Mouse (Mus musculus) layer of hippocampus, postnatal 25 days (tissue): Measurements from ENCODE around the gene Setdb1. TPM values are rescaled to one million over a fixed set of nuclear protein-coding genes. Genes with fewer than 3 reads are reported as not detected.

ENCODE experiments used
- DNase-seq, 2 experiments: peaks; one replicate each; pipeline ENCODE4 v3.0.0; 2022; ENCODE audit warnings: mixed read lengths in 2 of 2, low spot score in 1 of 2; ENCODE audit errors: extremely low spot score in 1 of 2
- total RNA-seq, 2 experiments: library from RNA; stranded (reverse); gene quantifications; 2 replicates each; pipeline ENCODE4 v1.2.3; 2021

The Setdb1 gene
- total RNA-seq, 2 experiments from 2014 or later: 34.3 to 39.4 TPM

DNA sequence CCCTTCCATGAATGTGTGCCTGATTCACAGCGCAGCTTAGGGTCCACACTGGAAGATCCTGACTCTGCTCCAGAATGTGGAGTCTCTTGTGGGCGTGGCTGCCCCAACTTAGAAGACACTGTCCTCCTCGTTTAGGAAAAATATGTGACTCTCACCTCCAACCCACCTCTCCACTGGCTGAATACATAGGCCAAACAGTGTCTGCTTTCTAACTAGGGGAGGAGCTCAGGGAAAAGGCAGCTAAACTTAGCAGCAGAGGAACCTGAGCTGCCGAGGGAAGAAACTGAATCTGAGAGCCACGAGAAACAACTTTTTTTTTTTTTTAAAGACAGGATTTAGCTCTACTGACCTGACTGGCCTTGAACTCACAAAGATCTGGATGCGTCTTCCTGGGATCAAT, 81.8 kb downstream of the Setdb1 start:
- no peak for DNase-seq

- no peak for DNase-seq
Measured at GRCm38 (mm10) chr3:95274453-95274852, 82.5 kb downstream of the Setdb1 start.

Other genes starting within 250 kb of the Setdb1 start
- 10 to 100 TPM; 46.2 to 50.3 TPM for gene Vps72, start 246.2 kb downstream of the Setdb1 start, total RNA-seq
- under 1 TPM; 0.76 to 0.94 TPM for gene Tmod4, start 232.7 kb downstream of the Setdb1 start, total RNA-seq
- gene Scnm1, start 223.2 kb downstream of the Setdb1 start, total RNA-seq: 10 to 100 TPM; 43.1 to 48.2 TPM
- gene Lysmd1, start 223.1 kb downstream of the Setdb1 start, total RNA-seq: 10 to 100 TPM; 16.5 to 18.4 TPM
- 1 to 10 TPM; 2.1 to 3.1 TPM for gene Tnfaip8l2, start 214.8 kb downstream of the Setdb1 start, total RNA-seq
- gene Sema6c, start 196.7 kb downstream of the Setdb1 start, total RNA-seq: 10 to 100 TPM; 35.1 to 41.9 TPM
- gene Gabpb2, start 139.3 kb downstream of the Setdb1 start, total RNA-seq: 10 to 100 TPM; 10.9 to 15.1 TPM
- gene Cdc42se1, start 128.5 kb downstream of the Setdb1 start, total RNA-seq: 10 to 100 TPM; 73.5 to 83.9 TPM
- gene Mllt11, start 125.0 kb downstream of the Setdb1 start, total RNA-seq: 100 to 1,000 TPM; 350 to 366 TPM
- gene Gm128, start 115.6 kb downstream of the Setdb1 start, total RNA-seq: under 1 TPM in 1 of 2 experiments, not detected in 1; 0.12 TPM
- gene Bnipl, start 106.0 kb downstream of the Setdb1 start, total RNA-seq: under 1 TPM; 0.22 to 0.52 TPM
- gene Mindy1, start 75.9 kb downstream of the Setdb1 start, total RNA-seq: 10 to 100 TPM; 21.5 to 24.2 TPM
- gene Prune1, start 75.1 kb downstream of the Setdb1 start, total RNA-seq: 10 to 100 TPM; 20.6 to 22.6 TPM
- 1 to 10 TPM in 1 of 2 experiments, under 1 TPM in 1; 0.47 to 1.2 TPM for gene Anxa9, start 50.0 kb downstream of the Setdb1 start, total RNA-seq
- 10 to 100 TPM; 71.2 to 73.9 TPM for gene Cers2, start 42.4 kb downstream of the Setdb1 start, total RNA-seq
- gene 4930558C23Rik, start 45.6 kb upstream of the Setdb1 start, total RNA-seq: not detected
- 10 to 100 TPM; 28.5 to 40.4 TPM for gene Arnt, start 77.2 kb upstream of the Setdb1 start, total RNA-seq
- 1 to 10 TPM; 3.5 to 4.2 TPM for gene Ctsk, start 142.1 kb upstream of the Setdb1 start, total RNA-seq
- gene Ctss, start 169.6 kb upstream of the Setdb1 start, total RNA-seq: 10 to 100 TPM; 56.8 to 65.8 TPM
- not detected for gene Hormad1, start 202.5 kb upstream of the Setdb1 start, total RNA-seq
- 10 to 100 TPM; 22.3 to 25.2 TPM for gene Golph3l, start 231.7 kb upstream of the Setdb1 start, total RNA-seq